Mouse (Mus musculus) regulatory T cell (primary cell): ENCODE results near the gene Olfr146.

Source experiments
- in situ Hi-C: fragments of 300-600 bp; cut with MboI, MseI; formaldehyde crosslinking; loops from one replicate; pipeline ENCODE4 v1.15.1; 2025; ENCODE audit warnings: high pct_unique_total_duplicates

Olfr146 gene

GRCm38 (mm10) chr9:39023277-39023676 lies at the start of gene Olfr146:
Gene Olfr146 (minus strand): TSS chr9:39023377.
- in situ Hi-C loops, result loop anchor here (25.0 kb wide), 1 partner anchor 561 kb away; the partner anchor contains the start of genes Olfr904 and Olfr905

- in situ Hi-C loops, result no loop called here
Observed at GRCm38 (mm10) chr9:39064851-39065250, 41.7 kb upstream of the Olfr146 start, which contains the start of gene Olfr937. Gene Olfr937 (minus strand): TSS chr9:39064951.

DNA sequence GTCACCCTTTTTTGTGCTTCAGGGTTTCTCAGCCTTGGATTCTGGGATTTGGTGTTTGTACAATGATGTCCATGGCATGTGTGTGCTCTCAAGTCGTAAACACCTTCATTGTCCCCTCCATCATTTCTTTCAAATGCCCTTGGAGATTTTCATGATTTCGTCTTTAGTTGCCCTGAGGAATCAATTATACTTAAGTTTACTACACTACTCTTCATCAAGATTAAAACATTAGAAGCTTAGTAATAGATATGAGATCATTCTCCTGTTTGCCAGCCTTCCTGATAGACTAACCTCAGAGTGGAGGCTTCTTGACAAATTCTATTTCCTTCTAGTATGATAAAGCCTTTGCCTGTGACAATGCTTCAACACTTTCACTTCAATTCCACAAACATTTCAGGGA lies 23.6 kb downstream of the Olfr146 start, which contains the start of gene Olfr935:
Olfr935 (minus strand) TSS at position 101 of the 400 bp plus-strand sequence.
- in situ Hi-C loops, result loop anchor here (10.0 kb wide), 1 partner anchor 1175 kb away; no protein-coding TSS in a partner anchor

DNA sequence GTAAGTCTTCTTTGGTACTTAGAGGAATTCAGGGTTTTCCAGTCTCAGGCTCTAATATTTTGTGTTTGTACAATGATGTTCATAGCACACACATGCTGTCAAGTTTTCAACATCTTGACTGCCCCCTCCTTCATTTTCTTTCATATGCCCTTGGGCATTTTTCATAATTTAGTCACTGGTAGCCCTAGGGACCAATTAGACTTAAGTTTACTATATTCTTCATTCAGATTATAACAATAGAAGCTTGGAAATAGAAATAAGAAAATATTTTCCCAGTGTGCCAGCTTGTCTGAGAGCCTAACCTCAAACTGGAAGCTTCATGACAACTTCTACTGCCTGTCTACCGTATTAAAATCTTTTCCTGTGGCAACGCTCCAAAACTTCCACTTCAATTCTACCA lies 35.0 kb downstream of the Olfr146 start, which contains the start of gene Olfr934:
Olfr934 (minus strand) TSS at position 101 of the 400 bp plus-strand sequence.
- in situ Hi-C loops, result no loop called here

- in situ Hi-C loops, result no loop called here
Observed at GRCm38 (mm10) chr9:38972013-38972412, 51.2 kb downstream of the Olfr146 start, which contains the start of gene Olfr933. Gene Olfr933 (plus strand): TSS chr9:38972313.
